ENCODE assay signal across 21 mouse cellular contexts in the genomic region with DNA sequence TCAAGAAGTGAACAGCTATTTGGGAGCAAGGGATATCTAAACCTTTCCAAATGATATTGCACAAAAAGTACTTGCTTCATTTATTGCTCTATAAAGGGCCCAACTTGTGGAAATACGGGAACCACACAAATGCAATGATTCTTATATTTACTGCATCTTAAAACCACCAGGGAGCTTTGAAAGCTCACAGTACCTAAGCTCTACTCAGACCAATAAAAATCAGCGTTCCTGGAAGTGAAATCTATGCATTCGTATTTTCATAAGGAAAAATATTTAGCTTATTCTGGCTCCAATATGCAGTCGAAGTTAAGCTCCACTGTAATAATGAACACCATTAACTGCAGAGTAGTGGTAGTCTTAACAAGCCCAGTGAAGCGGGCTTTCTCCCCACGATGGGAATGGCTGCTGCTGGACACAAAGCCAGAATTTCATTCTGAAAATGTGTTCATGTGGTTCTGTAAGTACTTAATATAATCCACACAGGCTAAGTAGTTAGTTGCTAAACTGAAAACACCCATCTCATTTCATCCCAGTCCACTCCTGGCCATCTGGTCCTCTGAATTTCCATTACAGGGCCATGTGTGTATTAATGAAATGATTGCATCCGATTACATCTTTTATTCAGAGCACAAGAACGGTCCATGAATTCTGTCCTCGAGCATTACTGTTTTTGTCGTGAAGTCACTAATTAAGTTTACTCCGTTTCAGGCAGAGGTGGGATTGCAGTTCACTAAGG. TPM values are rescaled to one million over a fixed set of nuclear protein-coding genes. Genes with fewer than 3 reads are reported as not detected.
DNase-seq lines count a peak whose midpoint lies in the region; ATAC-seq and TF ChIP-seq lines count a peak whose summit lies in the region.
"Had no signal": no experiment of that assay in that cellular context is flagged by ENCODE, and none has a peak within 500 bp of the region (broad histone marks: within the 10 kb centered on the region; RNA-seq: fewer than 3 reads in every experiment).

No protein-coding gene starts in this region.

- TF ChIP-seq POLR2A in limb, embryonic 14.5 days (IDR thresholded peaks at IDR 0.05; ENCODE audit: borderline replicate concordance, extremely low read depth, insufficient read depth, insufficient read length): no peak

- 60% methylated on average over 11 of the region's 11 CpGs for WGBS in hindbrain, embryonic 13.5 days
- 61% methylated on average over 11 of the region's 11 CpGs for WGBS in hindbrain, embryonic 14.5 days
- 79% methylated on average over 11 of the region's 11 CpGs for WGBS in neural tube, embryonic 11.5 days
- WGBS in limb, embryonic 14.5 days: 36% methylated on average over 11 of the region's 11 CpGs

- H3K4me2 ChIP-seq in hindbrain, embryonic 13.5 days: no peak overlapping the region
- H3K4me2 ChIP-seq in hindbrain, embryonic 14.5 days (replicated peaks): no peak overlapping the region
- H3K4me2 ChIP-seq in neural tube, embryonic 11.5 days (ENCODE audit: low read depth): no peak overlapping the region
- H3K4me2 ChIP-seq in limb, embryonic 14.5 days (replicated peaks; ENCODE audit: low read depth, low read length, severe bottlenecking): no peak overlapping the region
- H3K4me2 ChIP-seq: heart, embryonic 12.5 days; limb, embryonic 15.5 days; liver, embryonic 15.5 days; neural tube, embryonic 12.5 days had no signal

- H3K36me3 ChIP-seq in hindbrain, embryonic 13.5 days: no peaks in the 10 kb centered on the region
- H3K36me3 ChIP-seq in hindbrain, embryonic 14.5 days (replicated peaks; ENCODE audit: control insufficient read depth, insufficient read depth): no peaks in the 10 kb centered on the region
- H3K36me3 ChIP-seq in neural tube, embryonic 11.5 days (ENCODE audit: control insufficient read depth, insufficient read depth, low read length): no peaks in the 10 kb centered on the region
- H3K36me3 ChIP-seq in limb, embryonic 14.5 days (ENCODE audit: control insufficient read depth, insufficient read depth, low read length): no peaks in the 10 kb centered on the region
- H3K36me3 ChIP-seq: heart, embryonic 12.5 days; limb, embryonic 15.5 days; liver, embryonic 15.5 days; neural tube, embryonic 12.5 days had no signal

- peaks cover 12% of the 10 kb centered on the region for H3K27me3 ChIP-seq in hindbrain, embryonic 13.5 days
- peaks cover 2% of the 10 kb centered on the region; the same call in 1 of the 2 replicates for H3K27me3 ChIP-seq in hindbrain, embryonic 14.5 days (ENCODE audit: control insufficient read depth, insufficient read depth, low read length)
- H3K27me3 ChIP-seq in neural tube, embryonic 11.5 days (ENCODE audit: control insufficient read depth, insufficient read depth, low read length): peaks cover 2% of the 10 kb centered on the region
- peaks cover 23% of the 10 kb centered on the region for H3K27me3 ChIP-seq in limb, embryonic 14.5 days (ENCODE audit: control insufficient read depth, insufficient read depth, low read length)

- ATAC-seq in hindbrain, embryonic 13.5 days (ENCODE audit: low FRiP score): 0 out of 2 replicates have a peak, but pooled peaks have one; percentile 36
- no peak for ATAC-seq in hindbrain, embryonic 14.5 days (ENCODE audit: low FRiP score)
- ATAC-seq in neural tube, embryonic 11.5 days (ENCODE audit: insufficient read depth, low FRiP score, low TSS enrichment): 0 out of 2 replicates have a peak, but pooled peaks have one; percentile 10
- ATAC-seq in limb, embryonic 14.5 days (ENCODE audit: low FRiP score, low read depth): peak; percentile 73; the same call in 1 of the 2 replicates

- no peaks in the 10 kb centered on the region for H3K9me3 ChIP-seq in hindbrain, embryonic 13.5 days
- H3K9me3 ChIP-seq in hindbrain, embryonic 14.5 days (ENCODE audit: control insufficient read depth, low read length): no peaks in the 10 kb centered on the region
- no peaks in the 10 kb centered on the region for H3K9me3 ChIP-seq in neural tube, embryonic 11.5 days (ENCODE audit: control insufficient read depth, low read length)
- H3K9me3 ChIP-seq in limb, embryonic 14.5 days (ENCODE audit: control insufficient read depth, low read length): no peaks in the 10 kb centered on the region
- H3K9me3 ChIP-seq: heart, embryonic 12.5 days; limb, embryonic 15.5 days; liver, embryonic 15.5 days; neural tube, embryonic 12.5 days had no signal

- no peak overlapping the region for H3K9ac ChIP-seq in hindbrain, embryonic 13.5 days
- H3K9ac ChIP-seq in hindbrain, embryonic 14.5 days: no peak overlapping the region
- H3K9ac ChIP-seq in neural tube, embryonic 11.5 days (ENCODE audit: low read length): no peak overlapping the region
- H3K9ac ChIP-seq in limb, embryonic 14.5 days (ENCODE audit: low read depth, low read length, severe bottlenecking): no peak overlapping the region
- H3K9ac ChIP-seq: heart, embryonic 12.5 days; limb, embryonic 15.5 days; liver, embryonic 15.5 days; neural tube, embryonic 12.5 days had no signal

- no peak overlapping the region for H3K4me3 ChIP-seq in hindbrain, embryonic 13.5 days
- H3K4me3 ChIP-seq in hindbrain, embryonic 14.5 days (replicated peaks; ENCODE audit: low read length): no peak overlapping the region
- no peak overlapping the region for H3K4me3 ChIP-seq in neural tube, embryonic 11.5 days (ENCODE audit: low read depth, low read length)
- H3K4me3 ChIP-seq in limb, embryonic 14.5 days (replicated peaks; ENCODE audit: low read length): no peak overlapping the region
- H3K4me3 ChIP-seq: heart, embryonic 12.5 days; limb, embryonic 15.5 days; liver, embryonic 15.5 days; neural tube, embryonic 12.5 days had no signal

- no peak for DNase-seq in hindbrain, embryonic 14.5 days (ENCODE audit: low spot score)
- no peak for DNase-seq in neural tube, embryonic 11.5 days (ENCODE audit: low spot score)
- DNase-seq in neural tube, embryonic 10.5 days (ENCODE audit: extremely low spot score, low spot score): no peak
- DNase-seq in limb, embryonic 14.5 days (ENCODE audit: low spot score): peak; percentile 33
- DNase-seq in left cerebral cortex, postnatal 14 days (ENCODE audit: low spot score in 2 of 2): no peak
- DNase-seq in kidney, adult 11 months: no peak
- DNase-seq: B cell, adult 2 months; cerebellum, adult 9-11 months; gastrocnemius, postnatal 10 days; heart, adult 11 months; heart, postnatal 14 days; right cerebral cortex, postnatal 25 days; thymus, postnatal 4 days had no signal

- intact Hi-C loops in left cerebral cortex, postnatal 14 days (cut with DNase I): no loop called here

- peaks cover 11% of the 10 kb centered on the region for H3K4me1 ChIP-seq in hindbrain, embryonic 13.5 days (replicated peaks)
- H3K4me1 ChIP-seq in hindbrain, embryonic 14.5 days (replicated peaks; ENCODE audit: control insufficient read depth, insufficient read depth, low read length): peaks cover 9% of the 10 kb centered on the region
- H3K4me1 ChIP-seq in neural tube, embryonic 11.5 days (ENCODE audit: control insufficient read depth, insufficient read depth, low read length): no peaks in the 10 kb centered on the region
- H3K4me1 ChIP-seq in limb, embryonic 14.5 days (ENCODE audit: control insufficient read depth, insufficient read depth, low read length): no peaks in the 10 kb centered on the region
- H3K4me1 ChIP-seq: heart, embryonic 12.5 days; limb, embryonic 15.5 days; liver, embryonic 15.5 days had no signal

- H3K27ac ChIP-seq in hindbrain, embryonic 13.5 days: no peak overlapping the region
- no peak overlapping the region for H3K27ac ChIP-seq in hindbrain, embryonic 14.5 days
- H3K27ac ChIP-seq in neural tube, embryonic 11.5 days (ENCODE audit: low read depth, low read length): no peak overlapping the region
- H3K27ac ChIP-seq in limb, embryonic 14.5 days (replicated peaks; ENCODE audit: low read depth, low read length): no peak overlapping the region
- H3K27ac ChIP-seq: limb, embryonic 15.5 days; liver, embryonic 15.5 days; neural tube, embryonic 12.5 days had no signal

RNA-seq across cellular contexts. Expression of a gene that starts 6.2 kb away (rescaled TPM):
- polyA plus RNA-seq in hindbrain, embryonic 13.5 days (2015; fragmentation: Nextera tagmentation; extraction: Ambion mirVana): 4.6 and 6.0 TPM in 2 replicates
- polyA plus RNA-seq in hindbrain, embryonic 14.5 days (2014; fragmentation: Nextera tagmentation; extraction: Ambion mirVana): 7.0 and 7.9 TPM in 2 replicates
- polyA plus RNA-seq in neural tube, embryonic 11.5 days (2014; fragmentation: Nextera tagmentation; extraction: Ambion mirVana): 1.3 TPM in 2 replicates
- 0.24 and 0.30 TPM in 2 replicates for polyA plus RNA-seq in limb, embryonic 14.5 days (2012; rRNA removed)
- polyA plus RNA-seq in limb, embryonic 14.5 days (2014; fragmentation: Nextera tagmentation; extraction: Ambion mirVana): 0.07 TPM in 1 of 2 replicates, not detected in the other
- 10 to 100 TPM; 14.5 to 16.1 TPM for total RNA-seq in left cerebral cortex, postnatal 14 days (2021)
- total RNA-seq: gastrocnemius, postnatal 10 days; heart, postnatal 14 days had no signal
- polyA plus RNA-seq: heart, embryonic 12.5 days; liver, embryonic 15.5 days; spleen, adult 2 months had no signal

RNA-seq across cellular contexts. Expression of a gene that starts 33.7 kb away (rescaled TPM):
- 44.7 and 51.3 TPM in 2 replicates for polyA plus RNA-seq in hindbrain, embryonic 13.5 days (2015; fragmentation: Nextera tagmentation; extraction: Ambion mirVana)
- polyA plus RNA-seq in hindbrain, embryonic 14.5 days (2014; fragmentation: Nextera tagmentation; extraction: Ambion mirVana): 0.33 and 0.82 TPM in 2 replicates
- polyA plus RNA-seq in neural tube, embryonic 11.5 days (2014; fragmentation: Nextera tagmentation; extraction: Ambion mirVana): 188 and 223 TPM in 2 replicates
- polyA plus RNA-seq in limb, embryonic 14.5 days (2012; rRNA removed): 1,344 and 1,405 TPM in 2 replicates
- 905 and 1,255 TPM in 2 replicates for polyA plus RNA-seq in limb, embryonic 14.5 days (2014; fragmentation: Nextera tagmentation; extraction: Ambion mirVana)
- total RNA-seq in left cerebral cortex, postnatal 14 days (2021): not detected
- total RNA-seq: adrenal gland, adult 18-20 months; layer of hippocampus, postnatal 14 days had no signal

Comparison
In these comparisons a context has a peak if more than half of its experiments do, and no peak if none do; other contexts are left out.
1. RNA of a gene that starts 33.7 kb away (polyA plus RNA-seq): 905 to 1,405 TPM in limb, embryonic 14.5 days, 188 to 223 TPM in neural tube, embryonic 11.5 days and 44.7 to 51.3 TPM in hindbrain, embryonic 13.5 days; 0.33 to 0.82 TPM in hindbrain, embryonic 14.5 days; every median in the first group is over 10 times any median in the second.